Mouse (Mus musculus) limb, embryonic 10.5 days (tissue): ENCODE measurements around the gene Galnt12. TPM values are rescaled to one million over a fixed set of nuclear protein-coding genes. Genes with fewer than 3 reads are reported as not detected.

Experiments used
- polyA plus RNA-seq: library from polyadenylated mRNA; unstranded; fragments of >200 nt; fragmentation: Nextera tagmentation; extraction: Ambion mirVana; gene quantifications from 2 replicates; pipeline ENCODE4 v1.2.1, GENCODE M21; 2016

Galnt12 gene
- polyA plus RNA-seq, 1 experiment from 2014 or later: 2.9 TPM

Other genes starting within 250 kb of the Galnt12 start
- gene Gabbr2, start 100.0 kb upstream of the Galnt12 start, polyA plus RNA-seq: 0.04 and 0.10 TPM in 2 replicates
- 3.2 and 4.4 TPM in 2 replicates for gene Anks6, start 34.5 kb upstream of the Galnt12 start, polyA plus RNA-seq
- 4.9 and 8.4 TPM in 2 replicates for gene Col15a1, start 116.3 kb downstream of the Galnt12 start, polyA plus RNA-seq